Comparison of ENCODE assay signal across 9 mouse cellular contexts in the genomic region with DNA sequence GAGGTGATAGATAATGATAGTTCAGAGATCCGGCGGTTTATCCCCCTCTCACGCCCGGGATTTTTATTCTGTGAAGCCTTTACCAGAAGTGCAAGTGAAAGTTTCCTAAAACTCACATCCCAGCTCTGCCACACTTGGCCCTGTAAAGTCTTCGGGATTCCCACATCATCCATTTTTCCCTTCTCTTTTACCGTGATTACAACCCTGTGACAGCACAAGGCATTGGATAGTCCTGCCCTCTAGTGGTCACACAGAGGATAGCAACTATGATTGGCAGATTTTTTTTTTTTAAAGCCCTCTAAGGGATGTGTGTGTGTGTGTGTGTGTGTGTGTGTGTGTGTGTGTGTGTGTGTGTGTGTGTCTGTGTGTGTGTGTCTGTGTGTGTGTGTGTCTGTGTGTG. TPM values are rescaled to one million over a fixed set of nuclear protein-coding genes. Genes with fewer than 3 reads are reported as not detected.
DNase-seq lines count a peak whose midpoint lies in the region; ATAC-seq and TF ChIP-seq lines count a peak whose summit lies in the region.
"Had no signal": no experiment of that assay in that cellular context is flagged by ENCODE, and none has a peak within 500 bp of the region (broad histone marks: within the 10 kb centered on the region; RNA-seq: fewer than 3 reads in every experiment).

No protein-coding gene starts in this region.

- WGBS in spleen, adult 2 months: 48% methylated on average over 6 of the region's 6 CpGs

- no peaks in the 10 kb centered on the region for H3K27me3 ChIP-seq in spleen, adult 2 months (ENCODE audit: control insufficient read depth, insufficient read depth, low read length)
- H3K27me3 ChIP-seq: neural tube, embryonic 13.5 days had no signal

- H3K36me3 ChIP-seq in spleen, adult 2 months (ENCODE audit: control insufficient read depth, insufficient read depth, low read length): no peaks in the 10 kb centered on the region
- H3K36me3 ChIP-seq: neural tube, embryonic 13.5 days had no signal

- ATAC-seq in cerebellum, adult (ENCODE audit: insufficient number of reproducible peaks, low FRiP score, low TSS enrichment): no peak
- peak; percentile 67 for ATAC-seq in neutrophil, adult 5-6 weeks (ENCODE audit: extremely low read depth, insufficient number of reproducible peaks, low FRiP score, poor library complexity, severe bottlenecking)

- DNase-seq in cerebellum, adult 11 months: peak; percentile 26
- no peak for DNase-seq in spleen, adult 2 months (ENCODE audit: low read depth in 1 of 2, low spot score in 2 of 2)
- DNase-seq in spleen, postnatal 4 days (ENCODE audit: low spot score in 2 of 2): no peak
- peak; percentile 51 for DNase-seq in cerebellum, adult 9-10 months
- DNase-seq in heart, postnatal 10 days: peak; percentile 55 to 75
- peak; percentile 42 to 54 for DNase-seq in left cerebral cortex, postnatal 25 days (ENCODE audit: low spot score in 2 of 2)

- TF ChIP-seq POLR2A in spleen, adult 2 months (IDR thresholded peaks at IDR 0.05; ENCODE audit: low read depth, low read length): no peak

- TF ChIP-seq CTCF in spleen, adult 2 months (IDR thresholded peaks at IDR 0.05; ENCODE audit: extremely low read depth, insufficient read depth, insufficient read length, insufficient replicate concordance): peak; percentile 28; the same call in 1 of the 2 replicates

- H3K4me1 ChIP-seq in spleen, adult 2 months (ENCODE audit: control insufficient read depth, insufficient read depth, insufficient read length): peaks cover 9% of the 10 kb centered on the region
- H3K4me1 ChIP-seq: neural tube, embryonic 13.5 days had no signal

- no peak overlapping the region for H3K27ac ChIP-seq in spleen, adult 2 months (ENCODE audit: insufficient read depth, low read length)
- H3K27ac ChIP-seq: neural tube, embryonic 13.5 days had no signal

- no peak overlapping the region for H3K4me3 ChIP-seq in spleen, adult 2 months (ENCODE audit: extremely low read depth, insufficient read depth, insufficient read length)
- H3K4me3 ChIP-seq: neural tube, embryonic 13.5 days had no signal

- intact Hi-C loops in heart, postnatal 10 days (cut with DNase I): loop anchor here (1.0 kb wide), 1 partner anchor 150 kb away; no protein-coding TSS in a partner anchor
- intact Hi-C loops in left cerebral cortex, postnatal 25 days (cut with DNase I): loop anchor here (1.0 kb wide), 1 partner anchor 150 kb away; no protein-coding TSS in a partner anchor

RNA-seq across cellular contexts. Expression of a gene that starts 22.6 kb away (rescaled TPM):
- polyA plus RNA-seq in spleen, adult 2 months (2012; rRNA removed): 28.3 and 28.6 TPM in 2 replicates
- total RNA-seq in heart, postnatal 10 days (2021): under 1 TPM; 0.27 to 0.29 TPM
- not detected for total RNA-seq in left cerebral cortex, postnatal 25 days (2021)
- total RNA-seq in neutrophil, adult 5-6 weeks (2017): 140 and 151 TPM in 2 replicates
- polyA plus RNA-seq: neural tube, embryonic 13.5 days had no signal

RNA-seq across cellular contexts. Expression of a gene that starts 51.2 kb away (rescaled TPM):
- 7.2 and 10.1 TPM in 2 replicates for polyA plus RNA-seq in spleen, adult 2 months (2012; rRNA removed)
- 100 to 1,000 TPM; 129 to 144 TPM for total RNA-seq in heart, postnatal 10 days (2021)
- 10 to 100 TPM; 43.7 to 47.7 TPM for total RNA-seq in left cerebral cortex, postnatal 25 days (2021)
- 28.7 and 32.2 TPM in 2 replicates for total RNA-seq in neutrophil, adult 5-6 weeks (2017)

Comparison
In these comparisons a context has a peak if more than half of its experiments do, and no peak if none do; other contexts are left out.
1. DNase-seq: peak in cerebellum, adult 11 months (single experiment), cerebellum, adult 9-10 months (single experiment), heart, postnatal 10 days (2 of 2) and left cerebral cortex, postnatal 25 days (2 of 2); none in spleen, adult 2 months (0 of 2) and spleen, postnatal 4 days (0 of 2).
2. RNA of a gene that starts 22.6 kb away (total RNA-seq): 140 to 151 TPM in neutrophil, adult 5-6 weeks; 0.27 to 0.29 TPM in heart, postnatal 10 days and not detected in left cerebral cortex, postnatal 25 days; every median in the first group is over 100 times any median in the second.